Mouse (Mus musculus) heart, embryonic 13.5 days (tissue): Measurements from ENCODE around the gene Nostrin. TPM values are rescaled to one million over a fixed set of nuclear protein-coding genes. Genes with fewer than 3 reads are reported as not detected.

Source experiments
- ATAC-seq: fragments of 200-750 bp; cut with Nextera tagmentation; 2 replicates; pipeline ENCODE4 v1.8.0; 2017; ENCODE audit warnings: moderate TSS enrichment; ENCODE audit not compliant: insufficient number of reproducible peaks, low FRiP score, low TSS enrichment; ENCODE audit errors: extremely low read depth
- H3K27ac ChIP-seq: fragments of 300-500 bp; sonication (generic); replicated peaks from 2 replicates; pipeline ENCODE4 v1.5.1; 2015; ENCODE audit warnings: moderate library complexity, mild to moderate bottlenecking, inconsistent platforms
- H3K27me3 ChIP-seq: fragments of 300-500 bp; sonication (generic); replicated peaks from 2 replicates; pipeline ENCODE4 v1.6.1; 2015; ENCODE audit warnings: mild to moderate bottlenecking, inconsistent platforms
- H3K36me3 ChIP-seq: fragments of 300-500 bp; sonication (generic); 2 replicates; pipeline ENCODE4 v1.6.1; 2015; ENCODE audit warnings: mild to moderate bottlenecking, inconsistent platforms
- H3K4me1 ChIP-seq: fragments of 300-500 bp; sonication (generic); 2 replicates; pipeline ENCODE4 v1.6.1; 2015; ENCODE audit warnings: inconsistent platforms
- H3K4me2 ChIP-seq: fragments of 300-500 bp; sonication (generic); 2 replicates; pipeline ENCODE4 v1.6.1; 2015; ENCODE audit warnings: inconsistent platforms, mild to moderate bottlenecking, moderate library complexity
- H3K4me3 ChIP-seq: fragments of 300-500 bp; sonication (generic); 2 replicates; pipeline ENCODE4 v1.5.1; 2015; ENCODE audit warnings: moderate library complexity, mild to moderate bottlenecking, inconsistent platforms
- H3K9ac ChIP-seq: fragments of 300-500 bp; sonication (generic); 2 replicates; pipeline ENCODE4 v1.6.1; 2015; ENCODE audit warnings: inconsistent platforms, mild to moderate bottlenecking, moderate library complexity
- H3K9me3 ChIP-seq: fragments of 300-500 bp; sonication (generic); 2 replicates; pipeline ENCODE4 v1.6.1; 2016; ENCODE audit warnings: inconsistent platforms
- WGBS: fragments of 180-500 bp; shearing (Covaris S2); methylation state at CpG from one replicate; pipeline ENCODE4 v1.1.7; 2015; ENCODE audit warnings: mixed read lengths; 5-methylcytosine and 5-hydroxymethylcytosine counted together
- polyA plus RNA-seq: library from polyadenylated mRNA; unstranded; fragments of >200 nt; fragmentation: Nextera tagmentation; extraction: Ambion mirVana; gene quantifications from 2 replicates; pipeline ENCODE4 v1.2.1, GENCODE M21; 2015

Gene Nostrin
- 2.4 and 2.9 TPM in 2 replicates for polyA plus RNA-seq

GRCm38 (mm10) chr2:69135661-69136576, at the start of gene Nostrin:
Gene Nostrin, plus strand, starts transcription at chr2:69135800.
- H3K9me3 ChIP-seq = no peaks in the 10 kb centered on the region
- WGBS = 49% methylated on average over 15 of the region's 15 CpGs
- no peak within 1 kb of the TSS for H3K27ac ChIP-seq
- no peaks in the 10 kb centered on the region for H3K27me3 ChIP-seq
- peak within 1 kb of the TSS; percentile 47 for H3K4me2 ChIP-seq
- peaks cover 15% of the 10 kb centered on the region for H3K4me1 ChIP-seq
- no peak within 1 kb of the TSS for H3K9ac ChIP-seq
- H3K36me3 ChIP-seq = no peaks in the 10 kb centered on the region
- no peak for ATAC-seq
- peak within 1 kb of the TSS; percentile 20 for H3K4me3 ChIP-seq

- H3K4me1 ChIP-seq = peaks cover 15% of the 10 kb centered on the region
- 51% methylated on average over 8 of the region's 8 CpGs for WGBS
- no peak overlapping the region for H3K4me2 ChIP-seq
- H3K27me3 ChIP-seq = no peaks in the 10 kb centered on the region
- no peaks in the 10 kb centered on the region for H3K36me3 ChIP-seq
- no peak for ATAC-seq
- no peaks in the 10 kb centered on the region for H3K9me3 ChIP-seq
- H3K4me3 ChIP-seq = no peak overlapping the region
- H3K27ac ChIP-seq = no peak overlapping the region
- no peak overlapping the region for H3K9ac ChIP-seq
These were observed 48.9 kb upstream of the Nostrin start for GRCm38 (mm10) chr2:69086505-69087260.

DNA sequence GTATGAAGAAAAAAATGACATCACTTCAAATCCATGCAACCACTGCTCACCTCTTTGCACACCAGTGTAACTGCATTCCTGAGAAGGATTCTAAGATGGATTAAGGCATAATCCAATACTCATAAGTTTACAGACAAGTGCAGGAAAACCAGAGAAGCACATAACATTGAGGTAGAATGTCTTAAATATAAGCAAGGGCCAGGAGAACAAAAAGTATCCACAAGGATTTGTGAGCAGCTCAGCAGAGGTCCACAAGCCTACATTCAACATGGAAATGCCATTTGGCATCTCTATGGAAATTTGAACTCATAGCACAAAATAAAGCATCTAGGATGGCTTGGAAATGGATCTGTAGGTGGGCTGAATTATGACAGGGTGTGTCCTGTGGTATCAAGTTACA, 39.8 kb upstream of the Nostrin start:
- H3K4me3 ChIP-seq = no peak overlapping the region
- no peak overlapping the region for H3K9ac ChIP-seq
- peaks cover 9% of the 10 kb centered on the region for H3K4me1 ChIP-seq
- H3K4me2 ChIP-seq = no peak overlapping the region
- no peak overlapping the region for H3K27ac ChIP-seq
- no peaks in the 10 kb centered on the region for H3K27me3 ChIP-seq
- H3K9me3 ChIP-seq = no peaks in the 10 kb centered on the region
- 0 out of 2 replicates have a peak, but pooled peaks cover 3% of the 10 kb centered on the region for H3K36me3 ChIP-seq
- ATAC-seq = no peak

DNA sequence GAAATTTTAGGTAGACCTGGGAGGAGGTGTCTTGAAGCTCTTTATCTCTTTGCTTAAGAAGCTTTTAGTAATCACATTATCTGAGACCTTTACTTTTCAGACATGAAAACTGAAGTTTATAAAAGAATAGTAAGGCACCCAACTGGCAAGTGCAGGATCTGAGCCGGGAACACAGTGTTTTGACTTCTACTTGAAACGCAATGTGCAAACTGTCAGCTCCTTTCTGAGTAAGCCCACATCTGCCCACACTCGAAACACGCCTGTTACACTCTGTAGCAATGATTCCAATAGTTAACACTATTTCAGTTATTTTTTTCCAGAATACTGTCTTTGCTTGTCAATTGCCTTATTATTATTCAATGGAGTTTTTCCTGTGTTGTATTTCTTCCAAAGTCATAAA, 38.8 kb upstream of the Nostrin start:
- Histone ChIP-seq H3K4me2 (no peak overlapping the region), H3K27me3 (no peaks in the 10 kb centered on the region), H3K36me3 (0 out of 2 replicates have a peak, but pooled peaks cover 3% of the 10 kb centered on the region), H3K9ac (no peak overlapping the region), H3K27ac (no peak overlapping the region), H3K4me1 (peaks cover 11% of the 10 kb centered on the region), H3K4me3 (no peak overlapping the region), H3K9me3 (no peaks in the 10 kb centered on the region)
- no peak for ATAC-seq
- WGBS = 68% methylated on average over 4 of the region's 4 CpGs

- ATAC-seq = no peak
- Histone ChIP-seq H3K27ac (no peak overlapping the region), H3K9me3 (no peaks in the 10 kb centered on the region), H3K27me3 (no peaks in the 10 kb centered on the region), H3K4me3 (no peak overlapping the region), H3K4me2 (no peak overlapping the region), H3K4me1 (peaks cover 13% of the 10 kb centered on the region), H3K9ac (no peak overlapping the region), H3K36me3 (0 out of 2 replicates have a peak, but pooled peaks cover 3% of the 10 kb centered on the region)
- 48% methylated on average over 2 of the region's 2 CpGs for WGBS
These were observed 38.1 kb upstream of the Nostrin start for GRCm38 (mm10) chr2:69097526-69097925.

GRCm38 (mm10) chr2:69098701-69099100, 36.9 kb upstream of the Nostrin start:
- no peak overlapping the region for H3K27ac ChIP-seq
- H3K27me3 ChIP-seq = no peaks in the 10 kb centered on the region
- WGBS = 81% methylated on average over 3 of the region's 3 CpGs
- no peaks in the 10 kb centered on the region for H3K36me3 ChIP-seq
- ATAC-seq = no peak
- peaks cover 13% of the 10 kb centered on the region for H3K4me1 ChIP-seq
- H3K9ac ChIP-seq = no peak overlapping the region
- no peaks in the 10 kb centered on the region for H3K9me3 ChIP-seq
- H3K4me2 ChIP-seq = no peak overlapping the region
- no peak overlapping the region for H3K4me3 ChIP-seq

DNA sequence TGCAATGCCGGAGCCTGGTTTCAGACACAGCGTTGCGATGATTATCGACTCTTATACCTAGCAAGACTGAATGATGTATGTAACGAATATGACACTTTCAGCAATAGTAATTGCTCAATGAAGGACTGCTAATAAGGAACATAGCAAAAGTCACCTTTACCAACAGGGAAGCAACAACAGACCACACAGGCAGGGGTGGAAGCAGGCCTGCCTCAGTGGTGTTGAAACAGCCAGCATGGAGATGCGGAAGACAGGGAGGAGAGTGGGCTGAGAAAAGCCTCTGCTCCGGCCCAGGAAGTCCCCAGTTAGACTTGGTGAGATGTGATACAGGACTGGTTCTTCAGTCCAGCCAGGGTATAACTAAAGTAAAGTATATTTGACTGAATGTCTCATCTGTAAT, 36.5 kb upstream of the Nostrin start:
- Histone ChIP-seq H3K36me3 (no peaks in the 10 kb centered on the region), H3K4me2 (no peak overlapping the region), H3K4me1 (peaks cover 13% of the 10 kb centered on the region), H3K9me3 (no peaks in the 10 kb centered on the region), H3K9ac (no peak overlapping the region), H3K27me3 (no peaks in the 10 kb centered on the region), H3K27ac (no peak overlapping the region), H3K4me3 (no peak overlapping the region)
- WGBS = 91% methylated on average over 7 of the region's 7 CpGs
- ATAC-seq = no peak

- Histone ChIP-seq H3K27me3 (no peaks in the 10 kb centered on the region), H3K4me2 (no peak overlapping the region), H3K4me3 (no peak overlapping the region), H3K9ac (no peak overlapping the region), H3K4me1 (peaks cover 13% of the 10 kb centered on the region), H3K36me3 (no peaks in the 10 kb centered on the region), H3K27ac (no peak overlapping the region), H3K9me3 (no peaks in the 10 kb centered on the region)
- no peak for ATAC-seq
- 16% methylated on average over 3 of the region's 3 CpGs for WGBS
These were observed 34.9 kb upstream of the Nostrin start for GRCm38 (mm10) chr2:69100706-69101105.

DNA sequence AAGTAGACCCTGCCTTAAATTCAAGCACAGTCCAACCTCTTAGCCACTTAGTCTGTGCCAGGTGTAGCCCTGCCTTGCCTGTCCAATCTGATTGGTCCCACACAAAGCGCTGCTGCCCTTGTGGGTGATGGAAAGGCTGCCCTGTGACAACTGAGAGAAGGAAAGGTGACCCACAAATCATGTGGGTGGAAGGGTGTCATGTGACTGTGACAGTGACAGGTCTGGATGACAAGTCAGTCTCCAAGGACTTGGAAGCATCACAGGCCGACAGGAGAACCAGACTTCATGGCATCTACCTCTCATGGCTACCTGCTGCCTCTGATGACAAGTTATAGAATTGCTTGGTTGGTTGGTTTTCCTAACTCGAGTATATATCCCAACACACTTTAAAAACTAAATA, 32.1 kb upstream of the Nostrin start:
- peaks cover 2% of the 10 kb centered on the region; the same call in 1 of the 2 replicates for H3K36me3 ChIP-seq
- no peak for ATAC-seq

GRCm38 (mm10) chr2:69104511-69105145, 31.0 kb upstream of the Nostrin start:
- H3K9me3 ChIP-seq = no peaks in the 10 kb centered on the region
- no peak overlapping the region for H3K4me2 ChIP-seq
- H3K27me3 ChIP-seq = no peaks in the 10 kb centered on the region
- peaks cover 3% of the 10 kb centered on the region; the same call in 1 of the 2 replicates for H3K36me3 ChIP-seq
- H3K4me1 ChIP-seq = peaks cover 15% of the 10 kb centered on the region
- no peak overlapping the region for H3K4me3 ChIP-seq
- 65% methylated on average over 10 of the region's 10 CpGs for WGBS
- H3K9ac ChIP-seq = no peak overlapping the region
- no peak for ATAC-seq
- H3K27ac ChIP-seq = no peak overlapping the region

More for the DNA sequence above, 32.1 kb upstream of the Nostrin start:
- Histone ChIP-seq H3K9me3 (no peaks in the 10 kb centered on the region), H3K4me1 (peaks cover 8% of the 10 kb centered on the region; the same call in 1 of the 2 replicates), H3K4me2 (no peak overlapping the region), H3K27ac (no peak overlapping the region), H3K27me3 (no peaks in the 10 kb centered on the region), H3K9ac (no peak overlapping the region), H3K4me3 (no peak overlapping the region)
- WGBS = 72% methylated on average over 3 of the region's 3 CpGs

- H3K4me3 ChIP-seq = no peak overlapping the region
- H3K9ac ChIP-seq = no peak overlapping the region
- peaks cover 4% of the 10 kb centered on the region for H3K36me3 ChIP-seq
- ATAC-seq = no peak
- H3K27ac ChIP-seq = no peak overlapping the region
- H3K4me1 ChIP-seq = peaks cover 11% of the 10 kb centered on the region
- WGBS = 63% methylated on average over 5 of the region's 5 CpGs
- H3K4me2 ChIP-seq = no peak overlapping the region
- no peaks in the 10 kb centered on the region for H3K27me3 ChIP-seq
- no peaks in the 10 kb centered on the region for H3K9me3 ChIP-seq
These were observed 26.4 kb upstream of the Nostrin start for GRCm38 (mm10) chr2:69109246-69109645.
